Mouse (Mus musculus): Measurements from ENCODE around the gene 2310061I04Rik.
A peak's percentile ranks its signal among the peaks of the same experiment; 100 is the strongest.

Gene 2310061I04Rik

DNA sequence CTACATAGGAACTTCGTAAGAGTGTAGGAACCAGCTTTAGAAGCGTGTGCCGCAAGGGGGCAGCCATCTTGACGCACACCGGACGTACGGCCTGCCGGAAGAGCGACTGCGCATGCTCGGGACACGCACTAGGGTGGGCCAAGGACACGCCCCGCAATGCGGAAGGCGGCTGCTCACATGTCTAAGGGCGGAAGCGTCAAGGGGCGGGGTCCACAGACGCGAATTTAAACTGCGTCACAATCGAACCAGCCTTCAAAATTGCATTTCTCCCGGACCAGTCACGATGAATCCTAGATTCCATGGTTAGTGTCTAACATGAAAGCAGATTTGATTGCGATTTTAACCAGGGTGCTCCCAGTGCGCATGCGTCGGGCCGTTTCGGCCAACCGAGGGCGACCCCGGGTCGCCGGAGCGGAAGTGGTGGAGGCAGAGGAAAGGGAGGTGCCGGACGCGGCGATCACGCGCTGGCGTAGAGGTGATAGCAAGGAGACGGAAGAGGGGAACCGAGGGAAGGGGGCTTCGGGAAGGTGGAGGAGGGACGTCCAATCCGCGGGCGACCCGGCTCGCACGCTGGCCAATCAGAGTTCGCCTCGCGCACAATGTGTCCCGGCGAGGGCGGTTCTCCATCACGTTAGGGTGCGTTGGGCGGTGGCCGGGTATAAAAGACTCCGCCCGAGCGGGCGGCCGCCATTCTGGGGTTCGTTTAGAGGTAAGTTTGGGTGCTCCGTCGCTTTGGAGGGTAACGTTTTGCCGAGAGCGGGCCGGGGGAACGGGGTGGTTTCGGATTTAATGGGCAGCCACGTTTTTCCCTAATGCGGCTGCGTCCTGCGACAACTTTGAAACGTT lies 19.3 kb upstream of the 2310061I04Rik start, which contains the start of the genes Mrps18b and Ppp1r10:
Gene Mrps18b, minus strand, starts transcription at position 93 of the 846 bp plus-strand sequence.
Gene Ppp1r10, plus strand, starts transcription at position 138 of the 846 bp plus-strand sequence.
- DNase-seq (ENCODE audit: low spot score in 2 of 2) = peak; percentile 99

DNA sequence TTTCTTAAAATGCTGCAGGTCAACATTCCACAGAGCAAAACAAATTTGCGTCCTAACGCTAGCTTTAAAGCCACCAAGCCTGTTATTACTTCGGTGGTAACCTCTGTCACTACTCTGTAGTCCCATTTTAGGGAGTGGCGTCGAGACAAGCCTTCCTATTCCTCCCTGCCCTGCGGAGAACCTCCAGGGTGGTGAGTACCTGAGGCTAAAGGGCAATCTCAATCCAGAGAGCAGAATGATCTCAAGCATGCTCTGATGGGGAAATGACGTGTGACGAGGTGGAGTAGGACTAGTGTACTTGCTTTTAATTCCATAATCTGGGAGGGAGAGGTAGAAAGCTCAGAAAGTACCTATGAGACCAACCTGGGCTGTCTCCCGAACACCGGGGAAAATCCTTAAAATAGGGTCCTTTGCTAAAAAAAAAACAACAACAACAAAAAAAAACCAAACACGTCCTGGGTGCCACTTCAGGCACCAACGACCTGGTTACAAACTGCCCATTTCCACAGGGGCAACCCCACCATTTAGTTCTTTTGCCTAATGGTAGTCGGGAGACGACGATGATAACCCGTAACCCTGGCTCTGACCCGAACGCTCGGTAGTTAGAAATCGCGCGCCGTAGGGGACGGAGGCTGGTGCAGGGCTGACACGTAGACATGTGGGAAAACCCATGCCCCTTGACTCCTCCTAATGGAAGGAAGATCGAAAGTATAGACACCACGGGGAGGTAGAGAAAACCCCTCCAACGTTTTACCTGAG lies 18.5 kb upstream of the 2310061I04Rik start:
- no peak for DNase-seq (ENCODE audit: low spot score in 2 of 2)

DNA sequence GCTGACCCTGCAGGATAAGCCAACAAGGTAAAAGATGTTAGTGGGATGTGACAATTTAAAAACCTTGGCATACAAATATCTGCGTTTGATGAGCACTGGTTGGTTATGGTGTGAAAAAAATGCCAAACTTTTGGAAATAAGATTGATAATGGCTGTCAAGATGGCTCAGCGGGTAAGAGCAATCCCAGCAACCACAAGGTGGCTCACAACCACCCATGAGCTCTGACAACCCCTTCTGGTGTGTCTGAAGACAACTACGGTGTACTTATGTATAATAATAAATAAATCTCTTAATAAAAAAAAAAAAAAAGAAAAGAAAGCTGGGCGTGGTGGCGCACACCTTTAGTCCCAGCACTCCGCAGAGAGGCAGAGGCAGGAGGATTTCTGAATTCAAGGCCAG lies 17.7 kb upstream of the 2310061I04Rik start:
- no peak for DNase-seq (ENCODE audit: low spot score in 2 of 2)

DNA sequence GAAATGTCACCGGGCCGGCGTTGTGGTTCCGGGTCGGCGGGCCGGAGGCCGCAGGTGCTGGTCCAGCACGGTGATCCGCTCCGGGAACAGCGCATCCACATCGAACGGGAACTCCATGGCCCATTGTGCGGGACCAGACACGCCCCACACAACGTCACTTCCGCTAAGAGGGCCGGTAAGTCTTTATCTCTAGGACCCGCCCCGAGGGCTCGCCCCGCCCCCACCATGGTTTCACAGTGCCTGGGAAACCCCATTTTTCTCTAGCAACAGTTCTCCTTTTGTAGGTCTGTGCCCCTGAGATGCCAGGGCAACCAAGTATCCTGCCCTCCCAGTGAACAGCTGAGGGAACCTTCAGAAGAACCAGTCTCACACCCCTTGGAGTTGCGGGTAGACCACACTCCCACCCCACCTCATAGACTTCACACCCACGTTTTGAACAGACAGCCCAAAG lies 12.7 kb upstream of the 2310061I04Rik start, which contains the start of gene Atat1:
Gene Atat1, minus strand, starts transcription at position 157 of the 451 bp plus-strand sequence.
- DNase-seq (ENCODE audit: low spot score in 2 of 2) = peak; percentile 87 to 94

DNA sequence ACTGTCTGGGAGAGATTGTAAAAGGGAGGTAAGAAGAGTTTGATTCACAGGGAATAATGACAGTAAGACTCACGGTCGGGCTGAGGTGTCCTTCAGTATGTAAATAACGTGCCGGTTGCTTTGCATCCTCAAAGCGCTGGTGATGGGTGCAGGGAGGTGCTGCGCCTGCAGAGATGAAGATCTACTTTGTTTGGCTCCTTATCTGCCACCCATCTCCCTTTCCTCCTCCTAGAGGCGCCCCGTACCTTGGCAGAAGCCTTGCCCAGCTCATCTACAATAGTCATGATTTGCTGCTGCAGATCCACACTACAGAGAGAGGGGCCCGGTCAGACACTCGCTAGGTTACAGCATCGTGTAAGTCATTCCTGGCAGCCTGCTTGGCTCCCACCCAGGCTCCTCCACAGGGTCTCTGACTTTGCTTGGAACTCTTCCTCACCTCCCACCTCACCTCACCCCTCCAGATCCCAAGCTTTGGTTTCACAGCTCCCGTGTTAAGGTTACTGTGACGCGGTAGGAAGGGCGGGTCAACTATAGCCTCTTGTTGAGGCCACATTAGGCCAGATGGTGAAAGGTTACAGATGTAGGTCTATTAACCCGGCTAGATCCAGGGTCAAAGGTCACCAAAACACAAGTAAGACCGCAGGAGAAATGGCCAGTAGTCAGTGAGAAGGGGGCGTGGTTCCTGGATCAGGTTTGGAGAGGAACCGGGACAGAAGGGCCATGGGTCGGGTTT lies 12.1 kb upstream of the 2310061I04Rik start:
- no peak for DNase-seq (ENCODE audit: low spot score in 2 of 2)

DNA sequence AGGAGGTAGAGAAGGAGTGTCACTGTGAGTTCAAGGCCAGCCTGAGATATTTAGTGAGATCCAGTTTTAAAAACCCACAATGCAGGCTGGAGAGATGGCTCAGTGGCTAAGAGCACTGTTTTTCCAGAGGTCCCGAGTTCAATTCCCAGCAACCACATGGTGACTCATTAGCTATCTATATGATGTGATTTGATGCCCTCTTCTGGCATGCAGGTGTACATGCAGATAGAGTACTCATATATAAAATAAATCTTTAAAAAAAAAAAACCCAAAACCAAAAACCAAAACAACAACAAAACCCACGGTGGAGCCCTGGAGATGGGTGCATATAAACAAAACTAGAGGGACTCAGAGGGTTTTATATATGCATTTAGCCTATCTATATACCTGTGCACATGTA lies 10.4 kb upstream of the 2310061I04Rik start:
- no peak for DNase-seq (ENCODE audit: low spot score in 2 of 2)

DNA sequence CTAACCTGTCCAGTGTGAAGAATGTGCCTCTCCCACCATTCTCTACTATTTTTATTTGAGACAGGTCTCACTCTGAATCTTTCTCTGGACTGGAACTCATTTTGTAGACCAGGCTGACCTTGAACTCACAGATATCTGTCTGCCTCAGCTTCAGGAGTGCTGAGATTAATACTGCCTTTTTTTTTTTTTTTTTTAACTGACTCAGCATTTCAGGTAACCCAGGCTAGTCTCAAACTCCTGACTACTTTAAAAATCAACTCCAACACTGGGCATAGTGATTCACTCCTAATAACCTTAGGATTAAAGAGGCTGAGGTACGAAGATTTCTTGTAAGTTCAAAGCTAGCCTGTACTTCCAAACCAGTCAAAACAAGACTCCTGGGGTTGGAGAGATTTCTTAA lies 8.4 kb upstream of the 2310061I04Rik start:
- DNase-seq (ENCODE audit: low spot score in 2 of 2) = no peak

DNA sequence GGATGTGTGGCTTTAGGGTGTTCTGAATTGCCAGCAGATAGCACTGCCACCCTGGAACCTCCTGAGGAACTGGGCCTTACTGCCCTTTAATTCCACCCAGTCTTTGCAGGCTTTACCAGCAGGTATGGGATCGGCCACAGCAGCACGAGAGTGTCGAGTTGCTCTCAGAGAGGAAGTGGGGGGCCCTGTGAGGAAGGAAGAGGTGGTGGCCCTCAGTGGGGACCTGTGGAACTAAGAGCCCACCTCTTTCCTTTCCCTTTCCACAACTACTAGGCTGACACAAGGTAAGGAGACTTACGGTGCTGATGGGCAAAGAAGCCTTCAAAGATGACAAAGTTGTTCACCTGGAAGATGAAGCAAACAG lies 6.7 kb upstream of the 2310061I04Rik start:
- DNase-seq (ENCODE audit: low spot score in 2 of 2) = no peak

DNA sequence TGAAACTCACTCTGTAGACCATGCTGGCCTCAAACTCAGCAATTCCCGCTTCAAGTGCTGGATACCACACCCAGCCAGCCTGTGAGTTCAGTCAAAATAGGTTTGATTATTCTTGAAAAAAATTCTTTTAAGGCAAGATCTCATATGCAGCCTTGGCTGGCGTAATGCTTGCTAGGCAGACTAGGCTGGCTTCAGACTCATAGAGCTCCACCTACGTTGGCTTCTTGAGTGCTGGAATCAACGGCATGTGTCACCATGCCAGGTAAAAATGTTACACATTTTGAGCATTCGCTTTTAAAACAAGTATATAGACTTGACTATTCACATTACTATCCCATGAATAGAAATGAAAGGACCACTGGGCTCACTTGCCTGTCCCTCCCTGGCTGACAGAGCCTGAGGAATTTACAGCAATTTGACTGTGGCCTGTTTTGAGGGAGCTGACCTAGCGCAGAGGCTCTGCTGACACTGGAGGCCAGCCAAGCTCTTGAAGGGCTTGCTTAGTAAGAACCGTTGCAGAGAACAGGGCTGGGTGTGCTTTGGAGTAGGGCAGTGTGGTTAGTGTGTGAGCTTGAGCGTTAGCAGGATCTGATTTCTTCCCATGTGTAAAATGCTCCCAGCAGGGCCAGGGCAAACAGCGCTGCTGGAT lies 6.2 kb upstream of the 2310061I04Rik start:
- no peak for DNase-seq (ENCODE audit: low spot score in 2 of 2)

DNA sequence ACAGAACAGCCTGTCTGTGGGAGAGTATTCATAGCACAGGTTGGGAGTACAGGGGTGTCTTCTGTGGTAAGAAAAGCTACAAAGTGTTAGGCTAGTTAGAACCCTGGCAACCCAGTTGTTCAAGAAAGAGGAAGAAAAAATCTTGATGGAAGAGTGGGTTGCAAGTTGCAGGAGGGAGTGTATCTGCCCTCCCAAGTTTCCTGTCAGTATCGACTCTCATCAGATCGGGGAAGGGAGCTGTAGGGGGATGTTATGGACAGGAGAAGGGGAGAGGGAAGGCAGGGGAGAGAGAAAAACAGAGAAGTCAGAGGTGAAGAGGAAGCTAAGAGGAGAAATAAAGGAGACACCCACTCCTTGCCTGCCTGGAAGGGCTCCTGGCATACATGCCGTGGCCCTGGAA lies 3.4 kb upstream of the 2310061I04Rik start:
- no peak for DNase-seq (ENCODE audit: low spot score in 2 of 2)

DNA sequence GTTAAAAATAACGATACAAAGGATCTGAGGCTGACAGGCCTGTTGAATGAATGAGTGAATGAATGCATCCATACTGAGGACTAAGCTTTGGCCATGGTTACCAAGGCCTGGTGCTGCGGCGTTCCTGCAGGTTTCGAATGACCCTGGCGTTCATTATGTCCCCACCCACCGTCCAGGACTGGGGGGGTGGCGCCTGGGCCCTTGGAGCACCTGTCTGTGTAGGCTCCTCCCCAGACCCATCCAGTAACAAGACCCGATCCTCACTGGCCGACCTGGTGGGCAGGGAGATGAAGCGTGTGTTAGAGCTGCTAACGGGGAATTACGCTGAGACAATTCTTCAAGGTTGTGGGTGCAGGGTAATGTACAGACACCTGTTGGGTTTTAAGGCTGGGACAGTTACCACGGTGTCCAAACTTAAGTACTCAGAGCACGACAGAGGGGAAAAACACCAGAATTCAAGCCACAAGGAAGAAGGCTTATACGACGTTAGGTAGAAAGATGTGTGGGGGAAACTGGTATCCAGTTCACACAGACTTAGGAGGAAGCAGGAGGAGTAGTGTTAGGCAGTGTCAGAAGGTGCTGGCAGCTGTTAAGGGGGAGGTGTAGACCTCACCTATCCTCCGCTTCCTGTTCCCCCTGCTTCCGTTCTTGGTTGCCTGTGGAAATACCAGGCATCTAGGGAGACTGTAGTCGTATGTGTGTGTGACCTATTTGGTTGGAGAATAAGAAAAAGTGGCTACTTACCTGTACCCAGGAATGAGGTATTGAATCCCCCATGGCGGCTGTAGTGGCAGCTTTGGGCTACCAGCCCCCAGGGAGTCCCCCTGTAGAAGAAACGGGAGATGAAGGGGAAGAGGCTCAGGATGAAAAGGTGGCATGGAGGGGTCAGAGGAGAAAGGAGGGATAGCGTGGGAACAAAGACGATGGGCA lies 678 bp upstream of the 2310061I04Rik start:
- DNase-seq (ENCODE audit: low spot score in 2 of 2) = no peak

DNA sequence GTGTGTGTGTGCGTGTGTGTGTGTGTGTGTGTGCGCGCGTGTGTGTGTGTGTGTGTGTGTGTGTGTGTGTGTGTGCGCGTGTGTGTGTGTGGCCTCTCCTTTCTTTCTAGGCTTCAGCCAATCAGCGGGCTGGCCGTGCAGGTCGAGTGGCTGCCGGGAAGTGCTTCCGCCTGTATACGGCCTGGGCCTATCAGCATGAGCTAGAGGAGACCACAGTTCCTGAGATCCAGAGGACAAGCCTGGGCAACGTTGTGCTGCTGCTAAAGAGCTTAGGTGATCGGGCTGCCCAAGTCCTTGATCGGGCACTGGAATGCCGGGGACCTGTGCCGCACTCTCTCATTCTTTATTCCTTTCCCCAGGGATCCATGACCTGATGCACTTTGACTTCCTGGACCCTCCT lies 9.5 kb downstream of the 2310061I04Rik start:
- no peak for DNase-seq (ENCODE audit: low spot score in 2 of 2)

DNA sequence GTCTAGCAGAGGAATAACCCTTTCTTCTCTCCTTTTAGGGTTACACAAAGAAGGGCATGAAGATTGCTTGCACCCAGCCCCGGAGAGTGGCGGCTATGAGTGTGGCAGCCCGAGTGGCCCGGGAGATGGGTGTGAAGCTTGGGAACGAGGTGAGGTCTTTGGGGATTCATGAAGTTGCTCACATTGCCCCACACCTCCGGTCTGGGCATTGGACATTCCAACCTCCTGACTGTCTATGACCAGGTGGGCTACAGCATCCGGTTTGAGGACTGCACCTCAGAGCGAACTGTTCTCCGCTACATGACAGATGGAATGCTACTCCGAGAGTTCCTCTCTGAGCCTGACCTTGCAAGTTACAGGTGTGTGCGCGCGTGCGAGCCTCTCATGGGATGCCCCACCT lies 13.5 kb downstream of the 2310061I04Rik start:
- no peak for DNase-seq (ENCODE audit: low spot score in 2 of 2)

DNA sequence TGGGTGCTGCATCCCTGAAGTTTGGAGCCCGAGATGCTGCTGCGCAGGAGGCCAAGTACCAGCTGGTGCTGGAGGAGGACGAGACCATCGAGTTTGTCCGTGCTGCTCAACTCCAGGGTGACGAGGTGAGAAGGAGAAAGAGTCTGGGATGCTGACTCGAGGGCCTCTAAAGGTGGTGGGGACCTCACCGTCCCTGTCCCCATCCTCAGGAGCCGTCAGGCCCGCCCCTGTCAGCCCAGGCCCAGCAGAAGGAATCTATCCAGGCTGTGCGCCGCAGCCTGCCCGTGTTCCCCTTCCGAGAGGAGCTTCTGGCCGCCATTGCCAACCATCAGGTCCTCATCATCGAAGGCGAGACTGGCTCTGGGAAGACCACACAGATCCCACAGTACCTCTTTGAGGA lies 14.3 kb downstream of the 2310061I04Rik start:
- no peak for DNase-seq (ENCODE audit: low spot score in 2 of 2)

DNA sequence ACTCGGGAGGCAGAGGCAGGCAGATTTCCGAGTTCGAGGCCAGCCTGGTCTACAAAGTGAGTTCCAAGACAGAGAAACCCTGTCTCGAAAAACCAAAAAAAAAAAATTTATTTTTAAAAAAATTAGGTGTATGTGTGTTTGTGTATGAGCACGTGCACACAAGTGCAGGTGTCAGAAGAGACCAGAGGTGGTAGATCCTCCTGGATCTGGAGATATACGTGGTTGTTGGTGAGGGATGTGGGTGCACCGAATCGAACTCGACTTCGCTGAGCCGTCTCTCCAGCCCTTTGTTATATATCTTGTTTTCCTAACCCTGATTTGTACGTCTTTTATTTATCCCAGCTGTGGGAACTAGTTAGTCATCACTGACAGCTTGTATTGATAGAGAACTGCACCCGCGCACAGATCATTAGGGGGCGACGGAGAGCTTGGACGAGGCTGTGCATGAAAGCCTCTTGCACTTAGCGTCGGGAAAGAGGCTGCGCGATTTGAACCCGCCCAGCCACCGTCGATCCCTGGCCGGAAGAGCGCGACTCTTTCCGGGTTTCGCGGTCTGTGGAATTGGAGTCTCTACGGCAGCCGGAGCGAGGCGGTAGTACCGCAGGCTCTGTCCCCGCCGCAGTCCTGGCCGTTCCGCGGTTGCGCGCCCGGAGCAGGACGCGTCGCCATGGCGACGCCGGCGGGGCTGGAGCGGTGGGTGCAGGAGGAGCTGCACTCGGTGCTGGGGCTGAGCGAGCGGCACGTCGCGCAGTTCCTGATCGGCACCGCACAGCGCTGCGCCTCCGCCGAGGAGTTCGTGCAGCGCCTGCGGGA lies 17.8 kb downstream of the 2310061I04Rik start, which contains the start of gene Dhx16:
Gene Dhx16, plus strand, starts transcription at position 575 of the 813 bp plus-strand sequence.
- peak; percentile 84 to 96 for DNase-seq (ENCODE audit: low spot score in 2 of 2)

DNA sequence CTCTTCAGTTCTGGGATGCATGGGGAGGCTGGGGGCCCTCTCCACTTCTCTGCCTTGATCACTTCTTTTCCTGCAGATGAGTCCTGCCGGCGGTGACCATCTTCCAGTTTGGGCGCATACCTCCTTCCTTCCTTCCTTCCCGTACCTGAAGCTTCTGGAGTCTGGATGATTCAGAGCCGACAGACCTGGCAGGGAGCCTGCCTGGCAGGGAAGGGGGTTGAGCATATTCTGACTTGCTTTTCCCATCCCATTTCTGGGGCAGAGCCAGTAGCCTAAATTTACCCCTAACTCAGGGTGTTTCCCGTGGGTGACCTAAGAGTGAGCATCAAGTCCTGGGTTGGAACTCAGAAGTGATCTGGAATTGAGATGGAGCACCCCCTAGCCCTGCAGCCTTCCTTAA lies 22.5 kb downstream of the 2310061I04Rik start:
- peak in 1 of 2 experiments; percentile 64 for DNase-seq (ENCODE audit: low spot score in 2 of 2)

DNA sequence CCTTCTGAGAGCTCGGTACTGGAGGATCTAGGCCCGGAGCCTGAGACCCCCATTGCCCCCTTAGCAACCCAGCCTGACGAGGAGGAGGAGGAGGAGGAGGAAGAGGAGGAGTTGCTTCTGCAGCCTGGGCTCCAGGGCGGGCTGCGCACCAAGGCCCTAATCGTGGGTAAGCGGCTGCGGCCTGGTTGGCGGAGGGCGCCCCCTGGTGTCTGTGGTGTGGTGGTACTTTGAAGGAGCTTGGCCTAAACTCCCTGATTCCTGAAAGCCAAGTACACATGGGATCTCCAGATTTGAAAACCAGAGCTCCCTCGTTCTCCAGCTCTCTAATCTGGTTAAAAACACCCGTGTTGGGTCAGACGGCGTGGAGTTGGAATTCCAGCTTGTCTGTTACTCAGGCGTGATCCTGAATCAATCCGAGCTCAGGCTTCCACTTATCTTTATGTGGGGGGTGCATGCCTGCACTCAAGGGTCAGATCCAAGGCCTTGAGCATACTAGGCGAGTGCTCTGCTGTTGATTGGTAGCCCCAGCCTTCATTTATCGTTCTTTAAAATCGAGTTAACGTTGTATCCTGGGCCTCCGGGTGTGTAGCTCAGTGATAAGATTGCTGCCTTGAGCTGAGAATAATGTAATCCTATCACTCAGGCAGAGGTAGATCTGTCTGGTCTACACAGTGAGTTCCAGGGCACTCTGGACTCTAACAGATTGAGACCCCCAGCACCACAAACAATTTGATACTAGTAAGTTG lies 23.3 kb downstream of the 2310061I04Rik start:
- peak in 1 of 2 experiments; percentile 85 for DNase-seq (ENCODE audit: low spot score in 2 of 2)

DNA sequence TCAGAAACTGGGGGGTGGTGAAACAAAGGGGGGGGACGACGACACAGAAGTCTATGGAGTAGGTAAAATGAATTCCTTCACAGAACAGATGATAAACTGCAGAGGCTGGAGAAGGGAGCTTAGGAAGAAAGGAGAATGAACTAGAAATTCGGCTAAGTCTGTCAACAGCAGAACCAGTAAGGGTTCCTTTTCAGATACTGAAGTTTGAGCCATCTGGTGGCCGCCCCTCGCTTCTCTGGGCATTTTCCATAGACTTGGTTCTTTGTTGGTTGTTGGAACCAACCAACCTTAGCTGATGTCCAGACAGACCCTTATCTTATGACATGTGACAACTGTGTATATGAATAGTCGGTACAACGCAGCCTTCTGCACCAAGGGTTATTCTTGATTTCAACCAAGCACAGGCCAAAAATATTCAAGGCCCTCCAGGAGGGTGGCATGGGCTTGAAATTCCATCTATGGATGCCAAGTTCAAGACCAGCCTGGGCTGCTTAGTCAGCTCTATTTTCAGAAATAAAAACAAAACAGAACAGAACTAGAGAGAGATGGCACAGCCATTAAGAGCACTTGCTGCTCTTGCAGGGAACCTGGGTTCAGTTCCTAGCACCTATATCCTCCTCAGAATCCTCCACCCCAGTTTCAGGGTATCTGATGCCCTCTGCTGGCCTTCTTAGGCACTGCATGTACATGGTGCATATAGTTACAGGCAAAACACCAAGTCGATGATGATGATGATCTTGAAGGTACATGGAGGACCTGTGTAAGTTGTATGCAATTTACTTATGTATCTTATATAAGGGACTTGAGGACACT lies 26.1 kb downstream of the 2310061I04Rik start:
- DNase-seq (ENCODE audit: low spot score in 2 of 2) = no peak
